Mouse (Mus musculus) liver, embryonic 12.5 days (tissue): ENCODE results near the gene Cmss1. TPM values are rescaled to one million over a fixed set of nuclear protein-coding genes. Genes with fewer than 3 reads are reported as not detected.
"Not testable (repeated sequence)": the region's sequence is repeated elsewhere in the genome, so short reads cannot be mapped to it uniquely, and the experiment has no call there.

Experiments
- ATAC-seq: fragments of 200-750 bp; cut with Nextera tagmentation; 2 replicates; pipeline ENCODE4 v1.8.0; 2017; ENCODE audit warnings: moderate number of reproducible peaks, mild to moderate bottlenecking, moderate library complexity
- H3K27ac ChIP-seq: fragments of 300-500 bp; sonication (generic); 2 replicates; pipeline ENCODE4 v1.5.1; 2016; ENCODE audit warnings: mild to moderate bottlenecking
- H3K27me3 ChIP-seq: fragments of 300-500 bp; sonication (generic); replicated peaks from 2 replicates; pipeline ENCODE4 v1.6.1; 2016; ENCODE audit warnings: mild to moderate bottlenecking, moderate library complexity
- H3K36me3 ChIP-seq: fragments of 300-500 bp; sonication (generic); 2 replicates; pipeline ENCODE4 v1.6.1; 2016; ENCODE audit warnings: mild to moderate bottlenecking, moderate library complexity
- H3K4me1 ChIP-seq: fragments of 300-500 bp; sonication (generic); 2 replicates; pipeline ENCODE4 v1.6.1; 2016
- H3K4me2 ChIP-seq: fragments of 300-500 bp; sonication (generic); 2 replicates; pipeline ENCODE4 v1.6.1; 2016; ENCODE audit warnings: mild to moderate bottlenecking, moderate library complexity
- H3K4me3 ChIP-seq: fragments of 300-500 bp; sonication (generic); 2 replicates; pipeline ENCODE4 v1.5.1; 2016; ENCODE audit warnings: mild to moderate bottlenecking, moderate library complexity
- H3K9ac ChIP-seq: fragments of 300-500 bp; sonication (generic); 2 replicates; pipeline ENCODE4 v1.6.1; 2016; ENCODE audit warnings: mild to moderate bottlenecking, moderate library complexity
- H3K9me3 ChIP-seq: fragments of 300-500 bp; sonication (generic); replicated peaks from 2 replicates; pipeline ENCODE4 v1.6.1; 2016; ENCODE audit warnings: mild to moderate bottlenecking, moderate library complexity
- WGBS: fragments of 180-500 bp; shearing (Covaris S2); methylation state at CpG from one replicate; pipeline ENCODE4 v1.1.7; 2016; ENCODE audit not compliant: insufficient replicate concordance; 5-methylcytosine and 5-hydroxymethylcytosine counted together
- polyA plus RNA-seq: library from polyadenylated mRNA; unstranded; fragments of >200 nt; fragmentation: Nextera tagmentation; extraction: Ambion mirVana; gene quantifications from 2 replicates; pipeline ENCODE4 v1.2.1, GENCODE M21; 2016

The Cmss1 gene
- polyA plus RNA-seq, 1 experiment from 2014 or later = 47.6 TPM

- Histone ChIP-seq H3K27ac (no peak overlapping the region), H3K4me2 (no peak overlapping the region), H3K4me3 (no peak overlapping the region), H3K4me1 (no peaks in the 10 kb centered on the region), H3K27me3 (no peaks in the 10 kb centered on the region), H3K36me3 (no peaks in the 10 kb centered on the region), H3K9me3 (no peaks in the 10 kb centered on the region), H3K9ac (no peak overlapping the region)
- 56% methylated on average over 2 of the region's 2 CpGs for WGBS
- ATAC-seq = no peak
Observed at GRCm38 (mm10) chr16:57392461-57392860, 214.2 kb downstream of the Cmss1 start.

- not testable (repeated sequence) for H3K9me3 ChIP-seq, H3K36me3 ChIP-seq, ATAC-seq, H3K4me3 ChIP-seq, H3K4me2 ChIP-seq, H3K4me1 ChIP-seq, H3K9ac ChIP-seq, H3K27me3 ChIP-seq, H3K27ac ChIP-seq
- WGBS = 26% methylated on average over 27 of the region's 39 CpGs
Observed at GRCm38 (mm10) chr16:57391171-57391570, 215.5 kb downstream of the Cmss1 start.

GRCm38 (mm10) chr16:57389566-57390251 lies 217.0 kb downstream of the Cmss1 start:
- H3K27ac ChIP-seq = no peak overlapping the region
- no peaks in the 10 kb centered on the region for H3K9me3 ChIP-seq
- no peaks in the 10 kb centered on the region for H3K27me3 ChIP-seq
- H3K4me2 ChIP-seq = no peak overlapping the region
- no peak overlapping the region for H3K4me3 ChIP-seq
- WGBS = 72% methylated on average over 15 of the region's 15 CpGs
- H3K9ac ChIP-seq = no peak overlapping the region
- H3K36me3 ChIP-seq = no peaks in the 10 kb centered on the region
- no peaks in the 10 kb centered on the region for H3K4me1 ChIP-seq
- ATAC-seq = no peak

GRCm38 (mm10) chr16:57384274-57384673 lies 222.4 kb downstream of the Cmss1 start:
- Histone ChIP-seq H3K4me3 (no peak overlapping the region), H3K9ac (no peak overlapping the region), H3K27me3 (no peaks in the 10 kb centered on the region), H3K4me2 (no peak overlapping the region), H3K9me3 (no peaks in the 10 kb centered on the region), H3K4me1 (no peaks in the 10 kb centered on the region), H3K36me3 (no peaks in the 10 kb centered on the region), H3K27ac (no peak overlapping the region)
- no peak for ATAC-seq
- 81% methylated on average over 2 of the region's 2 CpGs for WGBS

GRCm38 (mm10) chr16:57383266-57383971 lies 223.2 kb downstream of the Cmss1 start:
- 70% methylated on average over 8 of the region's 8 CpGs for WGBS
- H3K4me3 ChIP-seq = no peak overlapping the region
- no peak overlapping the region for H3K4me2 ChIP-seq
- H3K27ac ChIP-seq = no peak overlapping the region
- ATAC-seq = no peak
- H3K27me3 ChIP-seq = no peaks in the 10 kb centered on the region
- no peaks in the 10 kb centered on the region for H3K4me1 ChIP-seq
- no peaks in the 10 kb centered on the region for H3K36me3 ChIP-seq
- no peak overlapping the region for H3K9ac ChIP-seq
- no peaks in the 10 kb centered on the region for H3K9me3 ChIP-seq

- Histone ChIP-seq H3K9ac (no peak overlapping the region), H3K9me3 (no peaks in the 10 kb centered on the region), H3K36me3 (no peaks in the 10 kb centered on the region), H3K4me2 (no peak overlapping the region), H3K4me1 (no peaks in the 10 kb centered on the region), H3K27me3 (no peaks in the 10 kb centered on the region), H3K4me3 (no peak overlapping the region), H3K27ac (no peak overlapping the region)
- ATAC-seq = no peak
- WGBS = 59% methylated on average over 9 of the region's 9 CpGs
Observed at GRCm38 (mm10) chr16:57378631-57379330, 227.9 kb downstream of the Cmss1 start.

- H3K4me3 ChIP-seq = no peak overlapping the region
- no peaks in the 10 kb centered on the region for H3K9me3 ChIP-seq
- no peaks in the 10 kb centered on the region for H3K4me1 ChIP-seq
- H3K4me2 ChIP-seq = no peak overlapping the region
- H3K27ac ChIP-seq = no peak overlapping the region
- no peaks in the 10 kb centered on the region for H3K36me3 ChIP-seq
- H3K27me3 ChIP-seq = no peaks in the 10 kb centered on the region
- no peak for ATAC-seq
- WGBS = 77% methylated on average over 7 of the region's 7 CpGs
- H3K9ac ChIP-seq = no peak overlapping the region
Observed at GRCm38 (mm10) chr16:57375248-57375837, 231.3 kb downstream of the Cmss1 start.

- no peak overlapping the region for H3K4me2 ChIP-seq
- H3K4me3 ChIP-seq = no peak overlapping the region
- H3K36me3 ChIP-seq = no peaks in the 10 kb centered on the region
- H3K9me3 ChIP-seq = no peaks in the 10 kb centered on the region
- 81% methylated on average over 3 of the region's 3 CpGs for WGBS
- no peaks in the 10 kb centered on the region for H3K27me3 ChIP-seq
- H3K9ac ChIP-seq = no peak overlapping the region
- no peak for ATAC-seq
- no peaks in the 10 kb centered on the region for H3K4me1 ChIP-seq
- no peak overlapping the region for H3K27ac ChIP-seq
Observed at GRCm38 (mm10) chr16:57372156-57372555, 234.5 kb downstream of the Cmss1 start.

GRCm38 (mm10) chr16:57369846-57370496 lies 236.7 kb downstream of the Cmss1 start:
- Histone ChIP-seq H3K4me1 (no peaks in the 10 kb centered on the region), H3K4me2 (no peak overlapping the region), H3K4me3 (no peak overlapping the region), H3K36me3 (no peaks in the 10 kb centered on the region), H3K27me3 (no peaks in the 10 kb centered on the region), H3K9me3 (no peaks in the 10 kb centered on the region), H3K9ac (no peak overlapping the region), H3K27ac (no peak overlapping the region)
- ATAC-seq = no peak
- 80% methylated on average over 8 of the region's 8 CpGs for WGBS

GRCm38 (mm10) chr16:57366941-57367694 lies 239.5 kb downstream of the Cmss1 start:
- Histone ChIP-seq H3K36me3 (no peaks in the 10 kb centered on the region), H3K4me2 (no peak overlapping the region), H3K27me3 (no peaks in the 10 kb centered on the region), H3K4me1 (0 out of 2 replicates have a peak, but pooled peaks cover 3% of the 10 kb centered on the region), H3K4me3 (no peak overlapping the region), H3K9me3 (no peaks in the 10 kb centered on the region), H3K9ac (no peak overlapping the region), H3K27ac (no peak overlapping the region)
- WGBS = 65% methylated on average over 18 of the region's 18 CpGs
- ATAC-seq = no peak

- Histone ChIP-seq H3K27me3 (no peaks in the 10 kb centered on the region), H3K4me1 (0 out of 2 replicates have a peak, but pooled peaks cover 3% of the 10 kb centered on the region), H3K4me2 (no peak overlapping the region), H3K36me3 (no peaks in the 10 kb centered on the region), H3K4me3 (no peak overlapping the region), H3K9me3 (no peaks in the 10 kb centered on the region), H3K27ac (no peak overlapping the region), H3K9ac (no peak overlapping the region)
- WGBS = 72% methylated on average over 6 of the region's 6 CpGs
- no peak for ATAC-seq
Observed at GRCm38 (mm10) chr16:57366141-57366540, 240.5 kb downstream of the Cmss1 start.
